Mouse (Mus musculus): ENCODE results near the gene Naif1.
"Not testable (repeated sequence)": the region's sequence is repeated elsewhere in the genome, so short reads cannot be mapped to it uniquely, and the experiment has no call there.

Gene Naif1

GRCm38 (mm10) chr2:32455101-32455500 is 4.8 kb downstream of the Naif1 start:
- DNase-seq (ENCODE audit: low spot score in 2 of 2) = no peak

- DNase-seq (ENCODE audit: low spot score in 2 of 2) = peak in 1 of 2 experiments; percentile 47
Observed at GRCm38 (mm10) chr2:32458300-32458699, 8.0 kb downstream of the Naif1 start.

- no peak for DNase-seq (ENCODE audit: low spot score in 2 of 2)
Observed at GRCm38 (mm10) chr2:32459657-32460056, 9.4 kb downstream of the Naif1 start.

- DNase-seq (ENCODE audit: low spot score in 2 of 2) = no peak
Observed at GRCm38 (mm10) chr2:32463773-32464172, 13.5 kb downstream of the Naif1 start.

- DNase-seq (ENCODE audit: low spot score in 2 of 2) = no peak
Observed at GRCm38 (mm10) chr2:32464212-32464891, 14.1 kb downstream of the Naif1 start.

GRCm38 (mm10) chr2:32471001-32471680 is 20.9 kb downstream of the Naif1 start:
- DNase-seq (ENCODE audit: low spot score in 2 of 2) = peak; percentile 66 to 67

GRCm38 (mm10) chr2:32471681-32472061 is 21.4 kb downstream of the Naif1 start:
- peak; percentile 70 to 74 for DNase-seq (ENCODE audit: low spot score in 2 of 2)

GRCm38 (mm10) chr2:32475361-32475760 is 25.1 kb downstream of the Naif1 start:
- DNase-seq (ENCODE audit: low spot score in 2 of 2) = not testable (repeated sequence)

- DNase-seq (ENCODE audit: low spot score in 2 of 2) = no peak
Observed at GRCm38 (mm10) chr2:32482351-32482750, 32.1 kb downstream of the Naif1 start.

GRCm38 (mm10) chr2:32483179-32483875 is 33.1 kb downstream of the Naif1 start:
- no peak for DNase-seq (ENCODE audit: low spot score in 2 of 2)

GRCm38 (mm10) chr2:32484933-32485332 is 34.7 kb downstream of the Naif1 start:
- no peak for DNase-seq (ENCODE audit: low spot score in 2 of 2)

- DNase-seq (ENCODE audit: low spot score in 2 of 2) = no peak
Observed at GRCm38 (mm10) chr2:32485751-32486150, 35.5 kb downstream of the Naif1 start.

GRCm38 (mm10) chr2:32486155-32486554 is 35.9 kb downstream of the Naif1 start:
- DNase-seq (ENCODE audit: low spot score in 2 of 2) = no peak

- DNase-seq (ENCODE audit: low spot score in 2 of 2) = peak; percentile 91 to 92
Observed at GRCm38 (mm10) chr2:32487124-32487623, 36.9 kb downstream of the Naif1 start.

- DNase-seq (ENCODE audit: low spot score in 2 of 2) = peak; percentile 77 to 83
Observed at GRCm38 (mm10) chr2:32488679-32489078, 38.4 kb downstream of the Naif1 start.

- DNase-seq (ENCODE audit: low spot score in 2 of 2) = not testable (repeated sequence)
Observed at GRCm38 (mm10) chr2:32490730-32491129, 40.5 kb downstream of the Naif1 start.

GRCm38 (mm10) chr2:32492661-32493060 is 42.4 kb downstream of the Naif1 start:
- DNase-seq (ENCODE audit: low spot score in 2 of 2) = no peak

- no peak for DNase-seq (ENCODE audit: low spot score in 2 of 2)
Observed at GRCm38 (mm10) chr2:32493301-32493701, 43.0 kb downstream of the Naif1 start.

GRCm38 (mm10) chr2:32494522-32494921 is 44.3 kb downstream of the Naif1 start:
- no peak for DNase-seq (ENCODE audit: low spot score in 2 of 2)

- DNase-seq (ENCODE audit: low spot score in 2 of 2) = peak in 1 of 2 experiments; percentile 70
Observed at GRCm38 (mm10) chr2:32495185-32495726, 45.0 kb downstream of the Naif1 start.

- no peak for DNase-seq (ENCODE audit: low spot score in 2 of 2)
Observed at GRCm38 (mm10) chr2:32496190-32496589, 45.9 kb downstream of the Naif1 start.

- no peak for DNase-seq (ENCODE audit: low spot score in 2 of 2)
Observed at GRCm38 (mm10) chr2:32499365-32499764, 49.1 kb downstream of the Naif1 start.
